Mouse (Mus musculus) 3T3-L1 (cell line): ENCODE results near the gene Aspm.

Experiments used
- DNase-seq: peaks from one replicate; pipeline ENCODE4 v3.0.0-alpha.2; 2015; ENCODE audit warnings: low read depth, low spot score

The Aspm gene

GRCm38 (mm10) chr1:139501258-139501752 is 46.7 kb downstream of the Aspm start, which contains the start of gene F13b:
F13b (plus strand) TSS chr1:139501702.
- DNase-seq, result no peak

GRCm38 (mm10) chr1:139514556-139514955 is 60.0 kb downstream of the Aspm start:
- DNase-seq, result no peak
